Mouse (Mus musculus) hindbrain, postnatal 0 days (tissue): ENCODE results near the gene Rfng. TPM values are rescaled to one million over a fixed set of nuclear protein-coding genes. Genes with fewer than 3 reads are reported as not detected.

Source experiments
- ATAC-seq: fragments of 200-750 bp; cut with Nextera tagmentation; 2 replicates; pipeline ENCODE4 v1.8.0; 2017; ENCODE audit warnings: mild to moderate bottlenecking, moderate TSS enrichment, moderate library complexity
- DNase-seq: peaks from one replicate; pipeline ENCODE4 v3.0.0-alpha.2; 2015; ENCODE audit warnings: low spot score
- H3K27ac ChIP-seq: fragments of 300-500 bp; sonication (generic); 2 replicates; pipeline ENCODE4 v1.5.1; 2014; ENCODE audit warnings: mild to moderate bottlenecking
- H3K27me3 ChIP-seq: fragments of 300-500 bp; sonication (generic); 2 replicates; pipeline ENCODE4 v1.6.1; 2014; ENCODE audit warnings: low read length, mixed read lengths; ENCODE audit not compliant: insufficient read depth
- H3K36me3 ChIP-seq: fragments of 300-500 bp; sonication (generic); 2 replicates; pipeline ENCODE4 v1.6.1; 2014; ENCODE audit warnings: low read length, mixed read lengths; ENCODE audit not compliant: insufficient read depth
- H3K4me1 ChIP-seq: fragments of 300-500 bp; sonication (generic); 2 replicates; pipeline ENCODE4 v1.6.1; 2014; ENCODE audit warnings: antibody characterized with exemption, low read length, mixed read lengths; ENCODE audit not compliant: insufficient read depth
- H3K4me2 ChIP-seq: fragments of 300-500 bp; sonication (generic); 2 replicates; pipeline ENCODE4 v1.6.1; 2014; ENCODE audit warnings: low read depth, mild to moderate bottlenecking, low read length, moderate library complexity, mixed read lengths
- H3K4me3 ChIP-seq: fragments of 300-500 bp; sonication (generic); 2 replicates; pipeline ENCODE4 v1.5.1; 2014; ENCODE audit warnings: low read length
- H3K9ac ChIP-seq: fragments of 300-500 bp; sonication (generic); replicated peaks from 2 replicates; pipeline ENCODE4 v1.6.1; 2014; ENCODE audit warnings: mild to moderate bottlenecking, low read length, moderate library complexity, mixed read lengths
- H3K9me3 ChIP-seq: fragments of 300-500 bp; sonication (generic); 2 replicates; pipeline ENCODE4 v1.6.1; 2016; ENCODE audit warnings: low read length, mixed read lengths
- CTCF ChIP-seq: IDR thresholded peaks from 2 replicates; pipeline ENCODE4 v1.5.1; 2016; ENCODE audit warnings: antibody characterized with exemption, control low read depth, low read depth
- WGBS: fragments of 180-500 bp; shearing (Covaris S2); extraction: QIAGEN DNeasy Blood & Tissue Kit; methylation state at CpG from one replicate; pipeline ENCODE4 v1.1.7; 2014; 5-methylcytosine and 5-hydroxymethylcytosine counted together
- polyA plus RNA-seq: library from polyadenylated mRNA; unstranded; fragments of >200 nt; fragmentation: Nextera tagmentation; extraction: Ambion mirVana; gene quantifications from 2 replicates; pipeline ENCODE4 v1.2.1, GENCODE M21; 2015
- total RNA-seq: library from RNA; depleted of rRNA; stranded (reverse); fragments of >200 nt; gene quantifications from 2 replicates; pipeline ENCODE4 v1.2.3, GENCODE M21; 2014

Rfng gene
- total and polyA plus RNA-seq, 2 experiments from 2014 or later, result 93.6 to 107 TPM

DNA sequence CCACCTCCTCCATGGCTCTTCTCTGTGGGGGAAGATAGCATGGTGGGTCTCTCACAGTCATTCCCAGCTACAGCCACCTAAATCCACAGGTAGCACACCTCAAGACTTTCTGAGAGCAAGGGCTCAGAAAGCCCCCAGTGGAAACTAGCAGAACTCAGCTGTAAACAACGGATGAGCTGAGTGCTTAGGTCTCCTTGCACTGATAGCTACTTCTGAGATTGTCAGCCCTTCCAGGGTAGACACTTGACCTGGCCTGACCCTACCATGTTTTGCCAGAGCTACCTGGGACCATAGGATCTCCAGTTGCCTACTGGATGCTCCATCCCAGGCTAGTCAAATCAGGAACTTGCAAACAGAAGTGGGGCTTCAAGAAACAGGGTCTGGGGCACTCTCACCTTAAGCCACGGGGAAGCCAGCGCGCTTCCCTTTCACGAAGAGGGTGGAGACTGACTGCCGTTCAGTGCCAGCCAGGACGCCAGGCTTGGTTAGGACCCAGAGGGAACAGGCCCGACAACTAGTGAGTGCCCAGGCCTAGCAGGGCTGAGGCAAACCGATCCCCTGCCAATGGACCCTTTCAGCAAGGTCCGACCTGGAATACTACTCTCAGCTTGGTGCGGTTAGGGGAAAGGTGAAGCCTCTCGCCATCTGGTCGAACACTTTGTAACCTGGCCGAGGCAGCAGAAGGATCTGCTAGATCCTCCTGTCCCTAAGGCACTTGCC, 39.0 kb upstream of the Rfng start:
- Histone ChIP-seq H3K36me3 (peaks cover 35% of the 10 kb centered on the region), H3K9me3 (no peaks in the 10 kb centered on the region), H3K27me3 (no peaks in the 10 kb centered on the region), H3K9ac (peak overlapping the region; percentile 95), H3K4me2 (peak overlapping the region; percentile 93), H3K27ac (peak overlapping the region; percentile 100), H3K4me1 (peaks cover 27% of the 10 kb centered on the region), H3K4me3 (peak overlapping the region; percentile 91)
- ATAC-seq (no peak), DNase-seq (peak; percentile 33)
- TF ChIP-seq CTCF, result 0 out of 2 replicates have a peak, but pooled peaks have one; percentile 3
- WGBS, result 2% methylated on average over 14 of the region's 14 CpGs

DNA sequence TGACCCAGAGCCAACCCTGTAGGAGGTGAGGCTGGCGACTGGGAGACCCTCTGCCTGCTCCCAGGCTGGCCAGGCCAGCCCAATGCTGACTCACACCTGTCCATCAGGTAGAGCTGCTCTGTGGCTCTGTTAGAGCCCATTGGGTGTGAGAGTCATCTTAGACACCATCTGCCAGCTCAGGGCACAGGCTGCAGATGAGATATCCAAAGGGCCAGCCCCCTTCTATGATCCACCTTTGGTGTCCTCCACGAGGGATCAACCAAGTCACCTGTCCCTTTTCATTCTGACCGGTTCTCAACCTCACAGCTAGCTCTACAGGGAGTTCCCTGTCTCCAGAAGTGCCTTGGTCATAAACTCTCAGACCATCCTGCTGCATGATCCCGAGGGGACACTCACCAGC, 38.3 kb upstream of the Rfng start:
- peaks cover 42% of the 10 kb centered on the region for H3K36me3 ChIP-seq
- TF ChIP-seq CTCF, result no peak

GRCm38 (mm10) chr11:120821076-120821922, 37.3 kb upstream of the Rfng start:
- TF ChIP-seq CTCF, result no peak
- peaks cover 27% of the 10 kb centered on the region for H3K4me1 ChIP-seq
- peak overlapping the region; percentile 93 for H3K4me2 ChIP-seq
- ATAC-seq (no peak), DNase-seq (no peak)
- no peaks in the 10 kb centered on the region for H3K27me3 ChIP-seq
- H3K27ac ChIP-seq, result no peak overlapping the region
- WGBS, result 73% methylated on average over 14 of the region's 14 CpGs
- H3K9ac ChIP-seq, result peak overlapping the region; percentile 95
- no peaks in the 10 kb centered on the region for H3K9me3 ChIP-seq
- peaks cover 52% of the 10 kb centered on the region for H3K36me3 ChIP-seq
- peak overlapping the region; percentile 91 for H3K4me3 ChIP-seq

More for the DNA sequence above, 38.3 kb upstream of the Rfng start:
- ATAC-seq, result no peak
- peak overlapping the region; percentile 93 for H3K4me2 ChIP-seq
- peak overlapping the region; percentile 91 for H3K4me3 ChIP-seq
- no peak overlapping the region for H3K27ac ChIP-seq
- no peak for DNase-seq
- peak overlapping the region; percentile 95; the same call in 1 of the 2 replicates for H3K9ac ChIP-seq
- whole genome bisulfite sequencing, result 52% methylated on average over 4 of the region's 4 CpGs
- H3K27me3 ChIP-seq, result no peaks in the 10 kb centered on the region
- H3K9me3 ChIP-seq, result no peaks in the 10 kb centered on the region
- H3K4me1 ChIP-seq, result peaks cover 27% of the 10 kb centered on the region

DNA sequence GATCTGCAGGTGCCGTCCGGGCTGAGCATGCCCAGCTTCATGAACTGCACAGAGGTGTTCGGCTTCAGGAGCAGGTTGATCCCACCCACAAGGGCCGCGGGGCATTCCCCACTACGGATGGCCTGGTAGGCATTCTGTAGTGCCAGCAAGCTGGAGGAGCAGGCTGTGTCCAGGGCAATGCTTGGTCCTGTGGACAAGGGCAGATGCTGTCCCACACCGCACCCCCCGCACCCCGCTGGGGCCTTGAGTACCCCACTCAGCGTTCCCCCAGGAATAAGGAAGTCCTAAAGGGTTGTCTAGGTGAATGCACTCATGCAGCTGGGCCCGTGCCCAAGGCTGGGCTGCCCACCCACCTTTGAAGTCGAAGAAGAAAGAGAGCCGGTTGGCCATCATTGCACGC, 36.5 kb upstream of the Rfng start:
- WGBS, result 69% methylated on average over 14 of the region's 14 CpGs
- H3K4me1 ChIP-seq, result peaks cover 25% of the 10 kb centered on the region
- ATAC-seq, result no peak
- no peak overlapping the region for H3K27ac ChIP-seq
- DNase-seq, result no peak
- peak overlapping the region; percentile 95; the same call in 1 of the 2 replicates for H3K9ac ChIP-seq
- H3K36me3 ChIP-seq, result peaks cover 60% of the 10 kb centered on the region
- peak overlapping the region; percentile 93 for H3K4me2 ChIP-seq
- no peak for TF ChIP-seq CTCF
- H3K27me3 ChIP-seq, result no peaks in the 10 kb centered on the region
- no peak overlapping the region; the same call in 1 of the 2 replicates for H3K4me3 ChIP-seq
- H3K9me3 ChIP-seq, result no peaks in the 10 kb centered on the region

DNA sequence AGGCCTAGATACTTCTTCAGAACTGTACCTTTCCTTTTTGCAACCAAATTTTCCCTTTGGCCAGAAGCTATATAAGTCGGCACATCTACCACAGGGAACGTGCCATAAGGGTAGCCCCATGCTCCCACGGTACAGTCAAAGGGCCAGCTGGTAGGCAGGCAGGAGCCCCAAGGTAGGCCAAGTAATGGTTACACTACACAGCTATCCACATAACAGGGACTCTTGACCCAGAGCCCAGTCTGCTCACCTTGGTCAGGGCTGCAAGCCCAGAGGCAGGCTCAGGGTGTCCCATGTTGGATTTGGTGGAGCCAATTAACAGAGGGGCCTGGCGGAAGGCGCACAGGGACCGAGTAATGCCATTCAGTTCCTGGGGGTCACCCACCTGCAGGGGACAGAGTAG, 35.5 kb upstream of the Rfng start:
- H3K4me3 ChIP-seq, result no peak overlapping the region
- 93% methylated on average over 6 of the region's 6 CpGs for WGBS
- TF ChIP-seq CTCF, result no peak
- H3K9ac ChIP-seq, result no peak overlapping the region
- H3K27ac ChIP-seq, result no peak overlapping the region
- DNase-seq, result no peak
- no peaks in the 10 kb centered on the region for H3K27me3 ChIP-seq
- no peak for ATAC-seq
- H3K4me1 ChIP-seq, result peaks cover 18% of the 10 kb centered on the region
- no peak overlapping the region for H3K4me2 ChIP-seq
- no peaks in the 10 kb centered on the region for H3K9me3 ChIP-seq
- peaks cover 70% of the 10 kb centered on the region for H3K36me3 ChIP-seq

DNA sequence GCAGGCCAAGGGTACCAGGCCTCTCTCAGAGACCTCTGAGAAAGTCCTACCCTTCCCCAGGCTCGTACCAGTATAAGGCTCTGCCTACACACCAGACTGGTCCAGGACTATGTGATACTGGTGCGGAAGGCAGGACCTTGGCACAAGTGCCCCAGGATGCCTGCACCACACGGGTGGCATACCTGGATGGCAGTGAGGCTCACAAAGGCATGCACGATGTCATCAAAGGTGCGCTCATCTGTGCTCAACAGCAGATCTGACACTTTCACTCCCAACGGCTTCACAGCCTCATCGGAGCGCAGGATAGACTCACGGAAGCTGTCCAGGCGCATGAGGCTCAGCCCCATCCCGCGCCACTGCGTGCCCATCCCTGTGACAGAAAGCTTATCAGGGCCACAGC, 34.2 kb upstream of the Rfng start:
- 98% methylated on average over 13 of the region's 13 CpGs for WGBS
- Histone ChIP-seq H3K27ac (no peak overlapping the region), H3K36me3 (peaks cover 83% of the 10 kb centered on the region), H3K4me2 (no peak overlapping the region), H3K9ac (no peak overlapping the region), H3K27me3 (no peaks in the 10 kb centered on the region), H3K9me3 (no peaks in the 10 kb centered on the region), H3K4me1 (peaks cover 18% of the 10 kb centered on the region), H3K4me3 (no peak overlapping the region)
- no peak for TF ChIP-seq CTCF
- DNase-seq, result no peak
- ATAC-seq, result no peak
